Mouse (Mus musculus) ZHBTc4 (cell line): ENCODE measurements around the gene Coro7.

Source experiments
- DNase-seq: peaks from one replicate; pipeline ENCODE4 v3.0.0-alpha.2; 2011; ENCODE audit warnings: low read depth, low spot score

The Coro7 gene

DNA sequence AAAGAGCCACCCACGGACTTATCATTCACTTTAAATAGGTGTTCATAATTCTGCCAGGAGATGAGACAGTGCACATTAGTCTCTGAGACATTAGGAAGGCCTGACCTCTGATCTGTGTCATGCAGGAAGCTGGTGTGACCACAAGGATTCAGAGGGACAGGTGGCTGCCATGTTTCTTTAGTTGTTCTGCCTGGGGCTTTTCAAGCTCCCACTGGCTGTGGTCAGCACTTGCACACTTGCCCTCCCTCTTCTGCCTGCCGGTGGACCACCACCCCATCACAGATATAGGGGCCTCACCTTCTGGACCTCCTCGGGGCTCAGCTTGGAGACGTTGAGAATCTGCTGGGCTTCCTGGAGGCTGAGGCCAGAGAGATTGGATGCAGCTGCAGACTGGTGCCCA lies 62.7 kb downstream of the Coro7 start:
- DNase-seq: no peak

DNA sequence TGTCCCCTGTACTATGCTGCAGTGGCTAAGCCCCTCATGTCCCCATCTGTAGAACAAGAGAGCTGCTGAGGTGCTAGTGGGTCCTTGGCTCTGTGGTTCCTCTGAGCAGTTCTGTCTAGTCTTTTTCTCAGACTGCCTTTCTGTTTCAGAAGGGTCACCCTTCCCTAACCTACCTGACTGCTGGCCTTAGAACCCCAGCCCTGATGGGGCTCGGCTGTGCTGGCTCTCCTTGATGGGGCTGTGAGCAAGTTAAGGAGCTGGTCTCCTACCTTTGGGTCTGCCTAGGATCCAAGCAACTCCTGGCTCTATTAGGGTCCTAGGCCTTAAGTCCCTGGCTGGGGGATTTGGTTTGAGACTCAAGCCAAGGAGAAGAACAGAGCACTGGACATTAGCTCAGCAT lies 64.3 kb downstream of the Coro7 start:
- DNase-seq: no peak

DNA sequence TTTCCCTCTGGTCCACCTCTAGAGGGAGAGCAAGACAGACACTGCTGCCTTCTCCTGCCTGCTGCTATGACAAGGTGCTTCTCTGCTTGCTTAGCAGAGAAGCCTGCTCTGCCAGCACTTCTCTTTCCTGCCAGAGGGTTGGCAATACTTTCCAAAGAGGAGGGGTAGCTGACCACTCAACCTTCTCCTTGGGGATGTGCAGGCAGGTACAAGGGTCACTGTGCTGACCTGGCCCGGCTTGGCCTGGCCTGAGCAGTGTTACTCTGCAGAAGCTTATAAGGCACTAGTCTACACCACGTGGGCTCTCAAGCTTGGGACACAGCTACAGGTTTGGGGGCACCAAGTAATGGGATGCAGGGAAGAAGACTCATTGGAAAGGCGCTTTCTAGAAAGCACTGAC lies 64.9 kb downstream of the Coro7 start:
- DNase-seq: no peak

DNA sequence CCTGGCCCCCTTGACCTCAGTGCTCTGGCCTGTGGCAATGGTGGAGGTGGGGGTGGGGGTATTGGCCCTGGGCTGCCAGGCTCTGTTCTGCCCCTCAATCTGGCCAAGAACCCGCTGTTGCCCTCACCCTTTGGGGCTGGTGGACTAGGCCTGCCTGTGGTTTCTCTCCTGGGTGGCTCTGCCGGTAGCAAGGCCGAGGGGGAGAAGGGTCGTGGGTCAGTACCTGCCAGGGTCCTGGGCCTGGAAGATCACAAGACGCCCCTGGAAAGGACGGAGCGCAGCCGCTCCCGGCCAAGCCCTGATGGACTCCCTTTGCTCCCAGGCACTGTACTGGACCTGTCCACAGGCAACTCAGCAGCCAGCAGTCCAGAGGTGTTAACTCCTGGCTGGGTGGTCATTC lies 65.8 kb downstream of the Coro7 start:
- no peak for DNase-seq

DNA sequence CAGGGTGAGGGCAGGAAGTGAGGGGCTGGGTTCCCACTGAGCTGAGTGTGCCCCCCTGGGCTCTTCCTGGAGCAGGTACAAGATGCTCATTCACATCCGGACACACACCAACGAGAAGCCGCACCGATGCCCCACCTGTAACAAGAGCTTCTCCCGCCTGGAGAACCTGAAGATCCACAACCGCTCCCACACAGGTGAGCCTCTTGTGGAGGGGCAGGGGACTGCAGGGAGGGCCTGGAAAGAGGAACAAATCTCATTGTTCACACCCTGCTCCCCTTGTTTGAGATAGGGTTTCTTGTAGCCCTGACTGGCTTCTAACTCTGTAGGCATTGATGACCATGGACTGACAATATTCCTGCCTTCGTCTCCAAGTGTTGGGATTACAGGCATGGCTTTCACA lies 67.9 kb downstream of the Coro7 start:
- peak; percentile 61 for DNase-seq

DNA sequence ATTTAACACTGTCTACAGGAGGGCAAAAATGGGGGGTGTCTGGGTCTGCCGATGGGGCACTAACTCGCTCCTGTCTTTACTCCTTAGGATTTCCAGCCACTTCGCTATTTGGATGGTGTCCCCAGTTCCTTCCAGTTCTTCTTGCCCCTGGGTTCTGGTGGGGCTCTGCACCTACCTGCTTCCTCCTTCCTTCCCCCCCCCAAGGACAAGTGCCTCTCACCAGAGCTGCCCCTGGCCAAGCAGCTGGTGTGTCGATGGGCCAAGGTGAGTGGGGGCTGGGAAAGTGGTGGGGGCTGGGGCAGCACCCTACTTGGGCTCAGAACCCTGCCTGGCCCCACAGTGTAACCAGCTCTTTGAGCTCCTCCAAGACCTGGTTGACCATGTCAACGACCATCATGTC lies 68.4 kb downstream of the Coro7 start:
- DNase-seq: no peak

DNA sequence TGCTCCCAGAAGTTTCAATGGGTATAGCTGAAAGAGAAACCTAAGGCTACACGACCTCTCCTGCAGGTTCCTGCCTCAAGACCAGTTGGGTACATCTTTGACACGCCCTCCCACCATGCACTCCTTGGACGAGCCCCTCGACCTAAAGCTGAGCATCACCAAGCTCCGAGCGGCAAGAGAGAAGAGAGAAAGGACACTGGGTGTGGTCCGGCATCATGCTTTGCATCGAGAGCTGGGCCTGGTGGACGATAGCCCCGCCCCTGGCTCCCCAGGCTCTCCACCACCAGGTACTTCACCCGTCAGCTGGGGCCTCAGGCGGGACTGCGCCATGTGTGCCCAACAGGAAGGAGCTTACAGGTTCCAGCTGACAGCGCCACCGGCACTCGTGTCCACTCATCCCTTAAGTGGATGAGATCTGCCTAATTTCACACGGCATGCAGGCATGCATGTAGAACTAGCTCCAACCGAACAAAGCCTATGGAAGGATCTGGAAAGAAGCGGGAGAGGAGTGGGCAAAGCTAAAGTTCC lies 71.0 kb downstream of the Coro7 start:
- DNase-seq: no peak

DNA sequence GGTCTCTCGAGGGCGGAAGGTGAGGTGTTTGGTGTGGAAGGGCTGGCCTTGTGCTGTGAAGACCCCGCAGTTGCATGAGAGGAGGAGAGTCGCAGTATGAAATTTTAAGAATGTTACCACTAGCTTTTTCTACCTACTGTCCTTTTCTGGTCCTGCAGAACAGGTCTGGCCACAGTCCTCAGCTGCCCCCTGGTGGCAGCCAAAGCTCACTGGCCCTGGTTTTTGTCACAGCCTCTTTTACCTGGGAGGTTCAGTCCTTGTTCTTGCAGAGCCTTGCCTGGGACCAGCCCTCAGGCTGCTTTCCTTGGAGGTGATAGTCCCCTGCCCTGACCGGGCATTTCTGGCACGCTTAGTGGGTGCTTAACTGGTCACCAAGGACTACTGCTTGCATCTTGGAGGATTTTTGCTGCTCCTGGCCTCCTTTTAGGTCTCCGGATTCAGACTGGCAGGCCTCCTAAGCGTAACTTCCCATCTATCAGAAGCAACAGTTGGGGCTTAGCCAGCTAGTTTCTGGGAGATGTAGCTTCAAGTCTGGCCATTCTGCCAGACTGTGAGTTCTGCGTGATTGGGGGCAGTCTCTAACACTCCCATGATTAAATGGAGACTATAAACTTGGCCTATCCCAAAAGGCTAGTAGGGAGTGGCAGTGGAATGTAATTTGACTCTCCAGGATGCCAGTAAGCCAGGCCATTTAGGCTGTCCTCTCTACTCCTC lies 71.6 kb downstream of the Coro7 start:
- DNase-seq: peak; percentile 92

DNA sequence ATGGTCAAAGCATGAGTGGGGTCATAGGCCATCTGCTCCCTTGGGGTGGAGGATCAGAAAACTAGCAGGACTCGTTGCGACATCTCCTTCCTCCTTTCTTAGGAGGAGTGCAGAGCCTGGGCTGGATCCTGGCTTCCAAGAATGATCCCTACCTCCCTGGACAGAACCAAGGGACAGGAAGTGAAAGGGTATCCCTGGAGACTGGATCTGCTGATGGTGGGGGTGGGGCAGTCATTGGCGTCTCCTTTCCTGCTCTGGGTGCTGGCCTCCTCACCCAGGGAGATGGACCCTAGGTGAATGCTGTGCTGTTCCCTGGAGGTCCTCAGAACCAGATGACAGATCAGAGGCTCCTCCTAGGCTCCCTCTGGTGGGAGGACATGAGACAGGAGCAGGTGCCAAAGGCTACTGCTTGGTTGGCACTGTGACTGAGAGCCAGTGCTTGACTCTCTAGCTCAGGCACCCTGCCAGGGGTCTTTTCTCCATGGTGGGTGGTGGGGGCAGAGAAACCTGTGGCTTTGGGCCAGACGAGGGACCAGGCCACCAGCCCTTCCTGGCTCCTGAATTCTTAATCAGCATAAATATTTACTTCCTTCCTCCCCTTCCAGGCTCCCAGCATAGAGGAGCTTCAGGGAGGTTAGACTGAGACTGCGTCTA lies 73.0 kb downstream of the Coro7 start:
- DNase-seq: peak; percentile 57

DNA sequence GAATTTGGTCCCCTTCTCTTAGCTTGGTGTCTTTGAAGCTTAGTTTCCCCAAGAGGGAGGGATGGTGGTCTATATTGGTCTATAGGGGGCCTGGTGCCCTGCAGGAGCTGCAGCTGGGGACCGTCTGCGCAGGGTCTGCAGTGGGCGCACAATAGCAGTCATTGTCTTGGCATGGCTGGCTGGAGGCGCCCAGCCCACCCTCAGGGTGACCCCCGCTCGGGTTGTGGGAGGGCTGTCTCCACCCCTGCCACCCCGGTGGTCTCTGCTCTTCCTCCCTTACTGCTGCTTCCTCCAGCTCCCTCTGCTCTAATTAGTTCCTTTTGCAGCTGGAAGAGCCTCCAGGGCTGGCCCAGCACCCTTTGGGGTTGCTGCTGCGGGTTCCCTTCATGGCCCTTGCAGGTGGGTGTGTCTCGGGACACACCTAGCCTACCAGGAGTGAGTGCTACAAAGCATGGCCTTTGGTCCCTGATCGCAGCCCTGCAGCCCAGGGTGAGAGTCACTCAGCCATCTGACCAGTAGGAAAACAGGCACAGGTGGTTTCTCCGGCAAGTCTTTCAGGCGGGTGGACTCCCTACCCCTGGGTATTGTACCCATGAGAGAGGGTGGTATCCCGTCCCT lies 74.0 kb downstream of the Coro7 start:
- DNase-seq: no peak

DNA sequence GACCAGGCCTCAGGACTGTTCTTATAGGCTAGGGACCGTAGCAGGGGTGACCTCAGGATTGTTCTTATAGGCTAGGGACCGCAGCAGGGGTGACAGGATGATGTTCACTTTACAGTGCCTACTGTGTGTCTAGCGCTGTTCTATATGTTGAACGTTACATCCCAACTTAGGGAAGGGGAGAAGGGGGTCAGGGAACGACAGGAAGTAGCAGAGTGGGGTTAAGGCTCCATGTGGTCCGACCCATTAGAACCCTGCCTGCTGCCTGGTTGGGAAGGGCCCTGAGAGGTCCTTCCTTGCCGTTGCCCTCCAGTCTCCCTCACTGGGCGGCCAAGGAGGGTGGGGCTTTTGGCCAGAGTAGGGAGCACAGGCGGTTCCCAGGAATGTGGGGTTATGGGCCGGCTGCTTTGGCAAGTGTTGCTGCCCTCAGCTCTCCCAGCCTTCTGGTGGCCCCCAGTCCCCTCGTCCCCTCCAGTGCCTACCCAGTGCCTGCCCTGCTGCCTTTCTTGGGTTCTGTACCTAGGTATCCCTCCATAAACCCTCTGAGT lies 75.2 kb downstream of the Coro7 start:
- DNase-seq: no peak

DNA sequence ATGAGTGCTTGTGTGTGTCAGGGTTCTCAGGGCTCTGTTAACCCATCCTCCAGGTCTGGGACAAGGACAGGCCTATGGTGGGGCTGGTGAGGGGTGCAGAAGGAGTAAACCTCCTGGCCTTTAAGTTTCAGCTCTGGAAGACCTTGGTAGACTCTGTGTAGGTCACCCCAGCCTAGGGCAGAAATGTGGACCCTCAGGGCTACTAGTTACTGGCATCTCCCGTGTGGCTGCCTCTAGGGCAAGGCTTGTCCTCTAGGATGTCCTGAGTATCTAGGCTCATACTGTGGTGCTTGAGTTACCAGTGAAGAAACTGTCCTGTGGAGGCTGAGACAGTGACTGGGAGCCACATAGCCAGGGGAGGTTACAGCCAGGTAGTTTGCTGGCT lies 76.1 kb downstream of the Coro7 start:
- DNase-seq: no peak

DNA sequence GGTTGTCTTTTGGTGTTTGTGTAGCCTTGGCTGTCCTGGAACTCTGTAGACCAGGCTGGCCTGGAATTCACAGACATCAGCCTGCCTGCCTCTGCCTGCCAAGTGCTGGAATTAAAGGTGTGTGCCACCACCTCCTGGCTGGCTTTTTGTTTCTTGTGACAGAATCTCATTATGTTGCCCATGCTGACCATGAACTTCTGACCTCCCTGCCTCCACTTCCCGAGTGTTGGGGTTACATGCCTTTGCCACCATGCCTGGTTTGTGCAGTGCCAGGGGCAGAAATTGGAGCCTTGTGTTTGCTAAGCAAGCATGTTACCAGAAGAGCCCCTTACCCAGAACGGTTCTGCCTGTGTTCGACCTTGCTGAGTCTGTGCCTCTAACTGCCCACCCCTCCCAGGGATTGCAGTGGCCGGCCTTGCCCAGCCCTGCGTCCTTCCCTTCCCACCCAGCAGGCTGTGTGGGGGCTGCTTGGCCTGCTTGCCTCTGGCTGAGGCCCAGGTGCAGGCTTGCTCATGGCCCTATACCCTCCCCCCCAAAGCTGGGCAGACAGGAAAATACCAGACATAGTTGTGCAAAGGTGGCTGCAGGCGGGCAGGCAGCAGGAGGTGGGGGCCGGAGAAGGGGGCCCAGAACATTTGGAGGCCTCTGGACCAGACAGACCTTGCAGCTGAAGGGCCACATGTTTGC lies 76.7 kb downstream of the Coro7 start:
- peak; percentile 51 for DNase-seq

DNA sequence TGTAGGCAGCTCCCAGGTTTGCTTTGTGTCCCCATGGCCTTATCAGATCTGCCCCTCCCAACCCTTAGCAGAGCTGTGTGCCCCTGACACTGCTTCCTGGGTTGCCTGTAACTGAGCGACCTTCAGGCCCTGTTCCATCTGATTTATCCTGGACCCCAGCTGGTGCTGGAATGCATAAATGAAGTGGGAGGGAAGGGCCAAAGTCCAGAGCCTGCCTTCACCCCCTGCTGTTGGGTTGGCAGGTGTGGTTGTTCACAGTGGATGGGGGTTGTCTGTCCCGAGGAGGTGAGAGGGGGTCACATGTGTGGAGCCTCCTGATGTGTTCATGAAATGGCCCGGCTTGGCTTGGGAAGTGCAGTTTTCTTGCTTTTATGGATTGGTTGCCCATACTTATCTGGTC lies 77.4 kb downstream of the Coro7 start:
- peak; percentile 93 for DNase-seq

DNA sequence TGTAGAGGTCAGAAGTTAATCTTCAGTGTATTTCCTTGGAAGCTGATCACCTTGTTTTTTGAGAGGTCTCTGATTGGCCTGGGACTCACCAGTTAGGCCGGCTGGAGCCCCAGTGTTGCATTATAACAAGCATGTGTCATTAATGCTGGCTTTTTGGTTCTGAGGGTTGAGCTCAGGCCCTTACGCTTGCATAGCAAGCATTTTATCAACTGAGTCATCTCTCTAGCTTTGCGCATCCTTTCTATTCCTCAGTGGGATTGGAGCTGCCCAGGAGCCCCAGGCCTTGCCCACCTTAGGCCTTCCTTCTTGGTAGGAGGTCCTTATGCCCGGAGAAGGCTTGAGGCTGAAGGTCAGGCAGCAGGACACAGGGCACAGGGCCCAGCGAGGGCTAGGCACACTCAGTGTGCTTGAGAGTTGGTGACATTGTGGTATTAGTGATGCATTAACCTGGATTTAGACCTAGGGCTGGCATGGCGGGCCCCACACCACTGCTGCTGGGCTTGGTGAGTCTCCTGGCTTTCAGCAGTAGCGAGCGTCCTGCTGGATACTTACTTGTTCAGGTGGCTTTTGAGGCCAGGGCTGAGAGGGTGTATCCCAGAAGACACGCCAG lies 78.8 kb downstream of the Coro7 start:
- no peak for DNase-seq

DNA sequence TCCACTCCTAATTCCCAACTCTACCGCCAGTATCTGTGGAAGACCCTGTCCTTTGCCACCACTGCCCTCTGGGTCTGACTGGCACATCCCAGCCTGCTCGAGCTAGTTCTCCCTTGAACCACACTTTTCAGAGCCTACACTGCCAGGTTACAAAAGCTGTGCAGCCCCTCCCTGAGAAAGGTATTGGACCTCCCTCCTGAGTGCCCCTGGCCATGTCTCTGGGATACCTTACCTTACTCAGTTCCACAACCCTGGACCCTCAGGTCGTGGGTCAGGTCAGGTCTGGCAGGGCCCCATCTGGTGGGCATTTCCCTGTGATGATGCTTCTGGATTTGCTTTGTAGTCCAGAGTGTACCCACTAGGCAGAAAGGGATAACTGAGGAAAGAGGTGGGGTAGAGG lies 80.0 kb downstream of the Coro7 start:
- DNase-seq: no peak

DNA sequence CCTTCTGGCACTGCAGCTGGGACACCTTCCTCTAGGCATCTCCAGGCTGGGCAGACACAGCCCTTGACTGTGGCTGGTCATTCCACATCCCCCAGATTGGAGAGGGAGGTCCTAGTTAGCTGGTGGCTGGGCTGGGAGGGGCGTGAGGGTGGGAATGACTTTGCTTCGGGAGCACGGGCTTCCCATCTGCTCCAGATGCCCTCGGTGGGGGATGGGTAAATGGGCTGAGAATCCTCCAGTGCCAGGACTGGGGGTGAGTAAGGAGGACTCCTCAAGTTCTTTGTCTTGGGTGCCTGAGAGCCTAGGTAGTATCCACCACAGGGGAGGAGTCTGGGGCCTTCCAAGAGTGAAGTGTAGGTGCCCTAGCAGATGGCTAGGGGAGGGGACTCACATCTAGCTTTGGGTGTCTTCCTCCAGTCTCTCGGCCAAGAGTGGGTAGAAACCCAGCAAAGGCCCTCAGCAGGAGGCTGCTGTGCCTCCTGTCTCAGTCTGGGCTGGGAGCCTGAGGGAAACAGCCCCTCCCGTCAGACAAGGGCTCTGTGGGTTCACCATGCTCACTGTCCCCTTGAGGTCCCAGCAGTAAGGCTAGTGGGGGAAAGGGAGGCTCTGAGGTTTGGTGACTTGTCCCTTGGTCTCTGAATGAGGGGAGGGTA lies 80.6 kb downstream of the Coro7 start:
- peak; percentile 40 for DNase-seq

DNA sequence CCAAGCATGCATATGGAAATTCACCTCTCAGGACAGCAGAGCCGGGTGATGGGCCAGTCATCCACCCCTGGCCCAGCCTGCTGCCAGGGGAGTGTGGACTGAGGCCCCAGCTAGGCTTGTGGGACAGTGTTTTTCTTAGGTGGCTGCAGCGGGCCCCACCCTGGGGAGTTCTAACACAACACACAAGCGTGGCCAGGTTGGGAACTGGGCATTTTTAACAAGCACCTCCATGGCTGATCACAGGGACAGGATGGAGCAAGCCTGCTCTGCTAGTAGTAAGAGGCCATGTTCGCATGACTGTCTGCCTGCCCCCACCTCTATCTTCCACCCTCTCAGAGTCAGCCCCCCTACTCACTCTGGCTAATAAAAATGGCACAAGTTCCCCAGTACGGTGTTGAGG lies 81.5 kb downstream of the Coro7 start:
- DNase-seq: no peak

DNA sequence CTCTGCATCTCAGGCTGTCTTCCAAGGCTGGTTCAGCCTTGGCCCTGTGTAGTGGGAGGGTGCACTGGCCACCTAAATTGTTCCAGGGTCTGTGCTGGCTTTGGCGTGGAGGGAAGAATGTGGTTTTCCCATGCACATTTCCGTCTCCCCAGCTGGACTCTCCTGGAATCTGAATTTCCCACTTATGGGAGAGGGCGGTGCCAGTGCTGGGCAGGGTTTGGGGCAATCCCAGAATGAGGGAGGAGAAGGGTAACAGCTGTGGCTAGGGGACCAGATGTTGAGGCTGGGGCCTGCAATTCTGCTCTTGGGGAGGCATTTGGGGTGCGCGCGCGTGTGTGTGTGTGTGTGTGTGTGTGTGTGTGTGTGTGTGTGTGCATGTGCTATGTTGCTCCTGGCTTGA lies 82.3 kb downstream of the Coro7 start:
- peak; percentile 15 for DNase-seq

DNA sequence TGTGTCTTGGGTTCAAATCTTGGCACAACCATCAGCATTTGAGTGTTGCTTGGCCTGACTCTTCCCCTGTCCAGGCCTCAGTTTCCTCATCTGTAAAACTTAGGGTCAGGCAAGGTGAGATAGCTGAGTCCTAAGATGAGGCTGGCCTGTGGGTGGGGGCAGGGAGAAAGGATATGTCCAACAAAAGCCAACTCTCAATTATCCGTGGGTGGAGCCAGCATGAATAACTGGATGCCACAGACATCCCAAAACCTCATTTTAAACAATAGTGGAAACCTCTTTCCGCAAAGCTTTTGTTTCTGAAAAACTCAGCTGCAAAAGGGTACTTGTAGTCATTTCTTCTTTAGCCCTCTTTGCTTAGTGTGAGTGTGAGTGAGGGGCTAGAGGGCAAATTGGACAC lies 82.7 kb downstream of the Coro7 start:
- DNase-seq: no peak

DNA sequence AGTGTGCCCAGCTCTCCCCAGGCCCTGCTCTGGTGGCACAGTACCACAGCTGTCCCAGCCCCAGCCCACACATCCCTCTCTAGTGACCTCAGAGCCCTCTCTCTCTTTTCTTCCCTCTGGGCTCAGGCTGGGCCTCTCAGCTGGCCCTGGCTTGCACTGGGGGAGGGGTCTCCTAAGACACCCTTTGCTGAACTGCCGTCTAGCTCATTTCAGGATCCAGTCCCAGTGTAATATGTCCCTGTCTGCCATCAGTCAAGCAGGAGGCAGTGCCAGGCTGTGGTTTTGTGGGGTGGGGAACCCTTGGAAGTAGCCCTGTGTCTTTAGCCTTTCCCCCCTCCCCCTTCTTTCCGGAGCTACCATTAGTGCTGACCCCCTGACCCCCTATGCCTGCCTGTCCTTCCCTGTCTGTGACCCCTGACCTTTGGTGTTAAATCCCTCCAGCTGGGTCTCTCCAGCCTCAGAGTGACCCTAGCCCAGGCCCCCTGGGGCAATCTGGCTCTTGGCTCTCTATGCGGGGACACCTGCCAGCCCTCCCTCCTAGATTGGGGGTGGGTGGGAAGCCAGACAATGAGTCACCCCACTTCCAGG lies 83.3 kb downstream of the Coro7 start:
- no peak for DNase-seq
